Mouse (Mus musculus): Measurements from ENCODE around the gene Npsr1. TPM values are rescaled to one million over a fixed set of nuclear protein-coding genes. Genes with fewer than 3 reads are reported as not detected.

Npsr1 gene
- polyA plus RNA-seq, 1 experiment from 2014 or later, result not detected

GRCm38 (mm10) chr9:24178744-24179143 is 80.9 kb downstream of the Npsr1 start:
- no peak overlapping the region for H3K4me3 ChIP-seq (ENCODE audit: inconsistent target)
- no peak overlapping the region for H3K27ac ChIP-seq
- H3K36me3 ChIP-seq (ENCODE audit: inconsistent target), result no peaks in the 10 kb centered on the region
- no peaks in the 10 kb centered on the region for H3K79me2 ChIP-seq (ENCODE audit: inconsistent target)
- WGBS (ENCODE audit: missing documents), result 80% methylated on average over 2 of the region's 2 CpGs

- Histone ChIP-seq H3K36me3 (ENCODE audit: inconsistent target) (no peaks in the 10 kb centered on the region), H3K4me3 (ENCODE audit: inconsistent target) (no peak overlapping the region), H3K27ac (no peak overlapping the region), H3K79me2 (ENCODE audit: inconsistent target) (no peaks in the 10 kb centered on the region)
- WGBS (ENCODE audit: missing documents), result 70% methylated on average over 7 of the region's 7 CpGs
These were observed 83.1 kb downstream of the Npsr1 start for GRCm38 (mm10) chr9:24180926-24181325.

- H3K36me3 ChIP-seq (ENCODE audit: inconsistent target), result no peaks in the 10 kb centered on the region
- H3K4me3 ChIP-seq (ENCODE audit: inconsistent target), result no peak overlapping the region
- no peaks in the 10 kb centered on the region for H3K79me2 ChIP-seq (ENCODE audit: inconsistent target)
- H3K27ac ChIP-seq, result no peak overlapping the region
- 89% methylated on average over 5 of the region's 5 CpGs for WGBS (ENCODE audit: missing documents)
These were observed 88.5 kb downstream of the Npsr1 start for GRCm38 (mm10) chr9:24186289-24186688.

GRCm38 (mm10) chr9:24189511-24190260 is 91.9 kb downstream of the Npsr1 start:
- Histone ChIP-seq H3K79me2 (ENCODE audit: inconsistent target) (no peaks in the 10 kb centered on the region), H3K36me3 (ENCODE audit: inconsistent target) (no peaks in the 10 kb centered on the region), H3K4me3 (ENCODE audit: inconsistent target) (no peak overlapping the region), H3K27ac (no peak overlapping the region)
- WGBS (ENCODE audit: missing documents), result 57% methylated on average over 2 of the region's 2 CpGs

- 91% methylated on average over 1 of the region's 1 CpGs for WGBS (ENCODE audit: missing documents)
- no peak overlapping the region for H3K4me3 ChIP-seq (ENCODE audit: inconsistent target)
- no peaks in the 10 kb centered on the region for H3K36me3 ChIP-seq (ENCODE audit: inconsistent target)
- no peak overlapping the region for H3K27ac ChIP-seq
- H3K79me2 ChIP-seq (ENCODE audit: inconsistent target), result no peaks in the 10 kb centered on the region
These were observed 92.4 kb downstream of the Npsr1 start for GRCm38 (mm10) chr9:24190261-24190588.

GRCm38 (mm10) chr9:24198254-24198653 is 100.5 kb downstream of the Npsr1 start:
- Histone ChIP-seq H3K36me3 (ENCODE audit: inconsistent target) (no peaks in the 10 kb centered on the region), H3K27ac (no peak overlapping the region), H3K4me3 (ENCODE audit: inconsistent target) (no peak overlapping the region), H3K79me2 (ENCODE audit: inconsistent target) (no peaks in the 10 kb centered on the region)
- 29% methylated on average over 1 of the region's 1 CpGs for WGBS (ENCODE audit: missing documents)

GRCm38 (mm10) chr9:24211636-24212035 is 113.8 kb downstream of the Npsr1 start:
- no peaks in the 10 kb centered on the region for H3K36me3 ChIP-seq (ENCODE audit: inconsistent target)
- H3K79me2 ChIP-seq (ENCODE audit: inconsistent target), result no peaks in the 10 kb centered on the region
- H3K27ac ChIP-seq, result no peak overlapping the region
- WGBS (ENCODE audit: missing documents), result 100% methylated on average over 1 of the region's 1 CpGs
- H3K4me3 ChIP-seq (ENCODE audit: inconsistent target), result no peak overlapping the region

GRCm38 (mm10) chr9:24217721-24218120 is 119.9 kb downstream of the Npsr1 start:
- Histone ChIP-seq H3K27ac (no peak overlapping the region), H3K36me3 (ENCODE audit: inconsistent target) (no peaks in the 10 kb centered on the region), H3K4me3 (ENCODE audit: inconsistent target) (no peak overlapping the region), H3K79me2 (ENCODE audit: inconsistent target) (no peaks in the 10 kb centered on the region)
- 29% methylated on average over 1 of the region's 1 CpGs for WGBS (ENCODE audit: missing documents)

GRCm38 (mm10) chr9:24236461-24236860 is 138.7 kb downstream of the Npsr1 start:
- Histone ChIP-seq H3K27ac (no peak overlapping the region), H3K79me2 (ENCODE audit: inconsistent target) (no peaks in the 10 kb centered on the region), H3K36me3 (ENCODE audit: inconsistent target) (no peaks in the 10 kb centered on the region), H3K4me3 (ENCODE audit: inconsistent target) (no peak overlapping the region)
- 86% methylated on average over 1 of the region's 1 CpGs for WGBS (ENCODE audit: missing documents)

GRCm38 (mm10) chr9:24247557-24247956 is 149.8 kb downstream of the Npsr1 start:
- no peaks in the 10 kb centered on the region for H3K79me2 ChIP-seq (ENCODE audit: inconsistent target)
- H3K4me3 ChIP-seq (ENCODE audit: inconsistent target), result no peak overlapping the region
- no peaks in the 10 kb centered on the region for H3K36me3 ChIP-seq (ENCODE audit: inconsistent target)
- H3K27ac ChIP-seq, result no peak overlapping the region

GRCm38 (mm10) chr9:24254236-24254635 is 156.4 kb downstream of the Npsr1 start:
- 83% methylated on average over 8 of the region's 8 CpGs for WGBS (ENCODE audit: missing documents)
- Histone ChIP-seq H3K27ac (no peak overlapping the region), H3K36me3 (ENCODE audit: inconsistent target) (no peaks in the 10 kb centered on the region), H3K79me2 (ENCODE audit: inconsistent target) (no peaks in the 10 kb centered on the region), H3K4me3 (ENCODE audit: inconsistent target) (no peak overlapping the region)

GRCm38 (mm10) chr9:24280498-24281287 is 182.9 kb downstream of the Npsr1 start:
- WGBS (ENCODE audit: missing documents), result 88% methylated on average over 2 of the region's 2 CpGs
- no peaks in the 10 kb centered on the region for H3K36me3 ChIP-seq (ENCODE audit: inconsistent target)
- no peak overlapping the region for H3K27ac ChIP-seq
- no peaks in the 10 kb centered on the region for H3K79me2 ChIP-seq (ENCODE audit: inconsistent target)
- H3K4me3 ChIP-seq (ENCODE audit: inconsistent target), result no peak overlapping the region

- WGBS (ENCODE audit: missing documents), result 97% methylated on average over 3 of the region's 3 CpGs
- H3K79me2 ChIP-seq (ENCODE audit: inconsistent target), result no peaks in the 10 kb centered on the region
- no peak overlapping the region for H3K27ac ChIP-seq
- H3K4me3 ChIP-seq (ENCODE audit: inconsistent target), result no peak overlapping the region
- no peaks in the 10 kb centered on the region for H3K36me3 ChIP-seq (ENCODE audit: inconsistent target)
These were observed 184.8 kb downstream of the Npsr1 start for GRCm38 (mm10) chr9:24282617-24283016.

- WGBS (ENCODE audit: missing documents), result 74% methylated on average over 2 of the region's 2 CpGs
- no peak overlapping the region for H3K27ac ChIP-seq
- H3K4me3 ChIP-seq (ENCODE audit: inconsistent target), result no peak overlapping the region
These were observed 185.3 kb downstream of the Npsr1 start for GRCm38 (mm10) chr9:24283071-24283470.

GRCm38 (mm10) chr9:24283536-24283935 is 185.7 kb downstream of the Npsr1 start:
- Histone ChIP-seq H3K79me2 (ENCODE audit: inconsistent target) (no peaks in the 10 kb centered on the region), H3K4me3 (ENCODE audit: inconsistent target) (no peak overlapping the region)

More at GRCm38 (mm10) chr9:24283071-24283470, 185.3 kb downstream of the Npsr1 start:
- Histone ChIP-seq H3K79me2 (ENCODE audit: inconsistent target) (no peaks in the 10 kb centered on the region), H3K36me3 (ENCODE audit: inconsistent target) (no peaks in the 10 kb centered on the region)

More at GRCm38 (mm10) chr9:24283536-24283935, 185.7 kb downstream of the Npsr1 start:
- H3K27ac ChIP-seq, result no peak overlapping the region
- no peaks in the 10 kb centered on the region for H3K36me3 ChIP-seq (ENCODE audit: inconsistent target)
